ENCODE assay signal across 13 mouse cellular contexts in genomic region chr2:115101501-115101900, GRCm38 (mm10).
"Had no signal": no experiment of that assay in that cellular context is flagged by ENCODE, and none has a peak within 500 bp of the region (broad histone marks: within the 10 kb centered on the region; RNA-seq: fewer than 3 reads in every experiment).

No protein-coding gene starts in this region.

- DNase-seq: kidney, adult 18-20 months; layer of hippocampus, adult 9-11 months; layer of hippocampus, postnatal 36 days; liver, embryonic 13.5 days; lung, adult 18-20 months; right cerebral cortex, postnatal 14 days; thymus, adult 2 months; thymus, postnatal 25 days had no signal

- H3K9me3 ChIP-seq: limb, embryonic 15.5 days; liver, embryonic 13.5 days; midbrain, embryonic 12.5 days; stomach, embryonic 15.5 days had no signal

- H3K9ac ChIP-seq: limb, embryonic 15.5 days; liver, embryonic 13.5 days; midbrain, embryonic 12.5 days; stomach, embryonic 15.5 days had no signal

- ATAC-seq: hindbrain, postnatal 0 days; midbrain, embryonic 16.5 days had no signal

- H3K4me1 ChIP-seq: limb, embryonic 15.5 days; liver, embryonic 13.5 days; midbrain, embryonic 12.5 days; stomach, embryonic 15.5 days had no signal

- H3K27me3 ChIP-seq: liver, embryonic 13.5 days; midbrain, embryonic 12.5 days; stomach, embryonic 15.5 days had no signal

- H3K4me2 ChIP-seq: limb, embryonic 15.5 days; liver, embryonic 13.5 days; midbrain, embryonic 12.5 days; stomach, embryonic 15.5 days had no signal

- H3K27ac ChIP-seq: hindbrain, postnatal 0 days; limb, embryonic 15.5 days; liver, embryonic 13.5 days; midbrain, embryonic 12.5 days; stomach, embryonic 15.5 days had no signal

- H3K36me3 ChIP-seq: limb, embryonic 15.5 days; liver, embryonic 13.5 days; midbrain, embryonic 12.5 days; stomach, embryonic 15.5 days had no signal

- H3K4me3 ChIP-seq: limb, embryonic 15.5 days; liver, embryonic 13.5 days; midbrain, embryonic 12.5 days; stomach, embryonic 15.5 days had no signal
